Mouse (Mus musculus): ENCODE measurements around the gene Cxcl9.

The Cxcl9 gene

GRCm38 (mm10) chr5:92336743-92337142, 8.9 kb upstream of the Cxcl9 start:
- DNase-seq, result no peak

GRCm38 (mm10) chr5:92332359-92332840, 4.5 kb upstream of the Cxcl9 start:
- DNase-seq, result no peak

- DNase-seq, result no peak
These were observed 3.9 kb upstream of the Cxcl9 start, which contains the start of gene Art3 for GRCm38 (mm10) chr5:92331635-92332338. Gene Art3, plus strand, starts transcription at chr5:92331827.

GRCm38 (mm10) chr5:92331122-92331521, 3.2 kb upstream of the Cxcl9 start:
- DNase-seq, result no peak

- no peak for DNase-seq
These were observed 512 bp downstream of the Cxcl9 start for GRCm38 (mm10) chr5:92327367-92327766.

GRCm38 (mm10) chr5:92323264-92323663, 4.6 kb downstream of the Cxcl9 start:
- DNase-seq, result no peak

GRCm38 (mm10) chr5:92322612-92323011, 5.3 kb downstream of the Cxcl9 start:
- no peak for DNase-seq

GRCm38 (mm10) chr5:92321631-92322400, 6.1 kb downstream of the Cxcl9 start:
- DNase-seq, result no peak

GRCm38 (mm10) chr5:92318596-92318995, 9.3 kb downstream of the Cxcl9 start:
- no peak for DNase-seq

- DNase-seq, result no peak
These were observed 9.8 kb downstream of the Cxcl9 start for GRCm38 (mm10) chr5:92318119-92318518.

GRCm38 (mm10) chr5:92313776-92314175, 14.1 kb downstream of the Cxcl9 start:
- no peak for DNase-seq

- DNase-seq, result peak; percentile 97
These were observed 15.7 kb downstream of the Cxcl9 start for GRCm38 (mm10) chr5:92312046-92312715.

- peak; percentile 93 for DNase-seq
These were observed 18.0 kb downstream of the Cxcl9 start, which contains the start of gene Sdad1 for GRCm38 (mm10) chr5:92309681-92310511. Gene Sdad1, minus strand, starts transcription at chr5:92310479.

GRCm38 (mm10) chr5:92304291-92304690, 23.6 kb downstream of the Cxcl9 start:
- DNase-seq, result no peak

GRCm38 (mm10) chr5:92302149-92302840, 25.6 kb downstream of the Cxcl9 start:
- DNase-seq, result no peak

- no peak for DNase-seq
These were observed 33.4 kb downstream of the Cxcl9 start for GRCm38 (mm10) chr5:92294525-92294924.

GRCm38 (mm10) chr5:92291652-92292414, 36.0 kb downstream of the Cxcl9 start:
- DNase-seq, result no peak

- DNase-seq, result no peak
These were observed 40.0 kb downstream of the Cxcl9 start for GRCm38 (mm10) chr5:92287840-92288239.

- DNase-seq, result no peak
These were observed 44.8 kb downstream of the Cxcl9 start for GRCm38 (mm10) chr5:92283107-92283506.

GRCm38 (mm10) chr5:92282571-92282970, 45.3 kb downstream of the Cxcl9 start:
- DNase-seq, result no peak

GRCm38 (mm10) chr5:92278942-92279537, 48.8 kb downstream of the Cxcl9 start:
- no peak for DNase-seq
